Mouse (Mus musculus): ENCODE data around the gene Tnfsf18. TPM values are rescaled to one million over a fixed set of nuclear protein-coding genes. Genes with fewer than 3 reads are reported as not detected.
A peak's percentile ranks its signal among the peaks of the same experiment; 100 is the strongest.

The Tnfsf18 gene
- total RNA-seq (2021) = not detected
- long read RNA-seq, experiment 1 = 0 reads
- long read RNA-seq, experiment 2 = 0 reads

DNA sequence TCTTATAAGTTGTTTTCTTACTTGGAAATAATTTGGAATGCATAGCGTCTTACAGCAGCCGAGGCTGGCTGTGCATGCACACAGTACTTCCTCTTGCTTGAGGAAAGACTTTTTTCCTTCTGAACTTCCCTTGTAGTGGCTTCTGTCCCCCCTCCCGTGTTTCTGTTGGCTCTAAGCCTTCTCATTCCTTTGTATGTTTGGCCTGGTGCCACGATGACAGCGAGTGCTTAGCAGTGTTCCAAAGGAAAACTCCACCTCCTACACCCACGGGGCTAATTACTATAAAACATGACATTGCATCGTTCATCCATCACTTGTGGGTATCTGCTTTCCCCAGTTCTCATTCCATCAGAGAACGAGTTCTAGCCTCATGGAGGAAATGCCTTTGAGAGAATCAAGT, at the start of gene Tnfsf18:
Tnfsf18 (plus strand) TSS at position 313 of the 400 bp plus-strand sequence.
- DNase-seq (ENCODE audit: low spot score in 2 of 2) = peak in 1 of 2 experiments; percentile 26

DNA sequence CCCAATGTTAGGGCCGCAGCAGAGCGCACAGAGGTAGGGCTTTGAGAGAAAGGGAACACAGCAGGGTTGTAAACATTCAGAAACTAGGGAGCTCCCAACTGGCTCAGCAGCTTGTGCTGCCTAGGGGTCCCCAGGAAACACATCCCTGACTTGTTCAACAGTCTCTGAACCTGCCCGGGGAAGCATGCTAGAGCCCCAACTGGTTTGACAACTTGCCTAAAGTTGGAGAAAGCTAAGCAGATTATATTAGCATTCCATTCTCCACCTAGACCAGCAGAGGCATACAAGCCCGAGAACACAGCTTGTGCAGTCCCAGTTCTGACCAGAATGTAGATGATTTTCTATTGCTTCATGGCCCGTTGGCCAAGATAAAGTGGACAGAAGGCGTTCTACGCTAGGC, 49.6 kb upstream of the Tnfsf18 start:
- no peak for DNase-seq (ENCODE audit: low spot score in 2 of 2)

DNA sequence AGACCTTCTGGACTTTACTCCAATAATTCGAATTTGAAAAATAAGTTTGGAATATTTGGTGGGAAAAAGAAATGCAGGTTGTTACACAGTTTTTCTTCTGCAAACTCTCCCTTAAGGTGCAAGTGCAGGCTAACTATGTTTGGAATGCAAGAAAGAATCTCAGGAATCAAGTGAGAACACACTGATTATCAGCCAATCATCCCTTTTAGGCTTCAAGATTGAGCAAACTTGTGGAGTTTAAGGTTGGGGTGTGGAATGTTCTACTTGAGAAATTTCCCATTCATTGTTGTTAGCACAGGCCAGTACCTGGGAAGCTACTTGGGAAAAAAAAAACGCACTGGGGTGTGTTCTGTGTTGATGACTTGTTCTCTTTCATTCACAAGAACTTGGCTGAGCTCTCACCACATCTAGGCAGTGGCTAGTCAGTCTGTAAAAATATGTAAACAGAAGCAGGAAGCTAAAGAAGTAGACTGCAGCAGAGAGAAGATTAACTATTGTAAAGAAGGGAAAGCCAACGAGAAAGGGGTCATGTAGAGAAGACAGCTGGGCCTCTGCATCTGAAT, 42.7 kb upstream of the Tnfsf18 start:
- no peak for DNase-seq (ENCODE audit: low spot score in 2 of 2)

DNA sequence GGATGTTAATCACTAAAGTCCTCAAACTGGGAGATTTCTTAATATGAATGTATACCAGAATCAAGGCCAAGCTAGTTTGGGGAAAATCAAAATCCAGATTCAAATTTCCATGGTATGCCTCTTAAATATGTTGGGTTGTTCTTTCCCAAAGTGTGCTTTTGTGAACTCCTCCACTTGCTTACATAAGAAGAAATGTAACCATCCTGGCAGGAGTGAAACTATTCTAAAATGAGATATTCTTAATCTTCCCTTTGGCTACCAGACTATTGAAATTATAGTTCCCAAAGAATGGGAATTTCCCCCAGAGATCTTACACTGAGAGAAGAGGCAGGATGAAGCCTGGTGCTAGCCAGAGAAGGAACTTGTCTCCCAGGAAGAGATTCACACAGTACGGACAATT, 42.2 kb upstream of the Tnfsf18 start:
- DNase-seq (ENCODE audit: low spot score in 2 of 2) = no peak

DNA sequence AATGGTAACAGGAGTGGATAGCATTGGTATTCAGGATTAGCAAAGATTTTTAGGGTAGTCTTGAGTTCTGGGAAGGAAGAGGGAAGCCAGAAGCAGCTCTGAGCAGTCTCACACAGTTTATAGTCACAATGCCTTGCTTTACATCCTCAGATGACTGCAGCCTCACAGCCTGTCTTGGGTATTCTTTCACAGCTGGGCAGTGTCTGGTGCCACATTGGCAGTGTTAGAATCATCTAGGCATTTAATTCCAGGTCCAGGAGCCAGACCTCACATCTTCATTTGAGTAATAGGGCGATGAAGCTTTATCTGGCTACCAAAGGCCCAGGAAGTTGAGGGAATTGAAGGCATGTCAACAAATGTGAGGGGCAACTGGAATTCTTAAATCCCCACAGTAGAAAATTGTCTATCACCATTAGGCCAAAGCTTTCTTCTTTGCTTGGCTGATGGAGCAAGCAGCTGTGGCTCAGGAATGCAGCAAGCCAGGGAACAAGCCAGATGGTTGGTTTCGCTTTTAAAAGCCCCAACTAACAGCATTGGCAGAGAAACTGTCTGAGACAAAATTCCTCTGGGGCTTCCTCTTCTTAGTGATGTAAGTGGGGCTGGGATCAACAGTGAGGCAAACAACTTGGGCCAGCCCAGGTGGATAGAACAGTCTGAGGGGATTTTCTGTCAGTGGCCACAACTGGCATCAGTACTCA, 30.9 kb upstream of the Tnfsf18 start:
- peak in 1 of 2 experiments; percentile 7 for DNase-seq (ENCODE audit: low spot score in 2 of 2)

DNA sequence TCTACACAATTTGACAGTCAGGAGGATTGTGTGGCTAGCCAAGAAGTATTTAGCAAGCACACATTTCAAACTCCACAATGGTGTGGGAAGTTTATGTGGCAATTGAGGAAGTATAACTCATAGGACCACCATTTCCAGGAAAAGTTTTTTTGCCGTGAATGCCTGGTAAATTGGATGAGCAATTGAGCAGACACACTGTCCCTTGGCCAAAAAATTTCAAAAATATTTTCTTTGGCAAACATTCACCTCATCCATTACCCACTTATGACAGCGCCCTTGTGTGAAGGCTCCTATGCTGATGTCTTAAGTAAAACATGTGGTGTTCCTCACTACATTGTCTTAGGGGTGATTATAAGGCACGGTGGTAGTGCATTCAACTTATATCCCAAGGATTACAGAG, 17.2 kb upstream of the Tnfsf18 start:
- DNase-seq (ENCODE audit: low spot score in 2 of 2) = no peak

DNA sequence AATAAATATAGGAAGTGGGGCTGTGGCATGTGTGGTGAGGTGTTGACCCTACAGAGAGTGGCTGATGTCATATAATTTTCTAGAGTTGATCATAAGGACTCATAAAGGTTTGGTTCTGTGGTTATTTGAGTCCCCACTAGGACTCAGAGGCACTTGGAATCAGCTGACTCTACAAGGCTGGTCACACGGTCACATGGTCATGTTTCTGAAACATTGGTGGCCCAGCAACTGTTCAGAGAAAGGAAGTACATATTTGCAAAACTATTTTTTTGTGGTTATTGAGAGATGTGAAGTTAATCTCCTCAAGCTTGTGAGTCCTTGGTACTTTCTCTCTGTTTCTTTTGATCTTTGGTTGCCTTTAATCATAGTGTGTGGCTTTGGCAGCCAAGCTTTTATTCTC, 14.6 kb upstream of the Tnfsf18 start:
- no peak for DNase-seq (ENCODE audit: low spot score in 2 of 2)

DNA sequence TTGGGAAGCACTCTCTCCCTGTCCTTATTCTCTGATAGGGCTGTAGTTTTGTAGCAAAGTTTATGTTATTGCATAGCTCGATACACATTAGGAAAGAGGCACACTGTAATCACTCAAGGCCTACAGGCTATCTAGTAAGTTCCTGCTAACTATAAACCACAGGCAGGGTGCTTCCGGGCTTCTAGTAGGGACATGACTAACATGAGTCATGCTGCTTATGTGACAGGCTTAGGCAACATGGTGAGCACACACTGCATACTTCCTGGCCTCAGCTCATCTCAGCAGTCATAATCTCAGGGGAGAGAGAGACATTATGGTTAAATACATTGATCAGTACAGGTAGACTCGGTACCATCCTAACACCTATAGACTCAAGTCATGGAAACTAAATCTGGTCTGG, 12.2 kb upstream of the Tnfsf18 start:
- no peak for DNase-seq (ENCODE audit: low spot score in 2 of 2)

DNA sequence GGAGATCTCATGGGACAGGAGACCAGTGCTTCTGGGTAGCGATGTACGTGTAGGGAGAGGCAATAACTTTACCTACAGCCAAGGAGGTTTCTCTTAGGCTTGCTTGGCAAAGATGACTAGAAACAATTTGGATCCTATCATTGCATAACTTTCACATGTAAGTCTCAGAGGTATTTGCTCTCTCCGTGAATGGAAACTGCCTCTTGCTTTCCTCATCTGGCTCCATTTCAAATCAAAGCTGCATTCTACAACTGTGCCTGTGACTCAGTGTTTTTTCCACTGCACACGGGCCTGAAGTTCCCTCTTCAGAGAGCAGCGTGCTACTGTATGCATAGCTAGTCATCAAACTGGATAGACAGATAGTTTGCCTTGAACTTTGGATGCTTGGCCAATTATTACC, 7.4 kb upstream of the Tnfsf18 start:
- no peak for DNase-seq (ENCODE audit: low spot score in 2 of 2)

DNA sequence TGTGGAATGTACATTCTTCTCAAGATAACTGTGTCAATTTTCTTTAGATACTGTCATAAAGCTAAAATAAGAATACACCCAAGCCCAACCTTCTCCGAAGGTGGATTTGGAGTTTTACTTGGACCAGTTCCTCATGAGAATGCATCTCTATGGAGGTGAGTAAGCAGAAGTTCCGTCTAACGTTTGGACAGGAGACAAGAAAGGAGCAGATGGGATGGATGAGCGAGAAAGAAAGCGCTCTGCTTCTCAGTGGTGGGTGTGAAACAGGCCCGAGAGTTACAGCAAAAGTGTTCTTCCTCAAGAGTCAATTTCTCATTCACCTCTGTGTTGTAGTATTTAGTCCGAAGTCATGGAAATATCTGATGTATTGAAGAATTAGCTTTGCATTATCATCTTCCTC, 2.7 kb upstream of the Tnfsf18 start:
- peak; percentile 49 to 55 for DNase-seq (ENCODE audit: low spot score in 2 of 2)

DNA sequence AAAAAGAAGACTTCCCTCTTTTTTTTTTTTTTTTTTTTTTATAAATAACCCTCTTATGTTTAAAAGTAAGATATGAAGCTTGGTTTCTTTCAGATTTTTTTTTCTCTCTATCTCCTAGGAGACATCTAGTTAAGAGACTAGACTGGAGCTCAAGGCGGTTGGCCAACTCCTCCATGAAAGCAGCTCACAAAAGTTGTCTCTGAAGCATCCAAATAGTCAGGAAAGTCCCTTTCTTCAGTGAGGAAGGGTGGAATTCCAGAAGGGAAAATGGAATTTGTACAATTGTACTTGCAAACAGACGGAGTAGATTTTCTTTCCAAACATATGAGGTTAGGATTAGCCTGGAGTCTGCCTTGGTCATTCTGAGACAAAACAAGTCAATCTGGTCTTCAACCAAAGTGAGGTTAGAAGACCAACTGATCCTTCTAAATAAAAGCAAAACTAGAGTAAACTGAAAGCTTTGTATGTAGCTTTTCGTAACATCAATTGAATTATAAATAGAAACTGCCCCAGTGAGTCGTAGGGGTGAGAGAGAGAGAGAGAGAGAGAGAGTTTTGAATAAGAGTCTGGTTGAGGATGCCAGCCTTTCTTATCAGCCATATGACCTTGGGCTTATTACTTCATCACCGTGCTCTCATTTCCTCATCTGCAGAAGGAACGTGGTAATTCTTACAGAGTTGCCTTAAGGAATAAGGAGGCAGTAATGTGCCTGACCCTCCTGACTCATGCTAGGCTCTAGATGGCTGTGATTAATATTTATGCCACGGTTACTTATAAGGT, 2.6 kb downstream of the Tnfsf18 start:
- no peak for DNase-seq (ENCODE audit: low spot score in 2 of 2)

DNA sequence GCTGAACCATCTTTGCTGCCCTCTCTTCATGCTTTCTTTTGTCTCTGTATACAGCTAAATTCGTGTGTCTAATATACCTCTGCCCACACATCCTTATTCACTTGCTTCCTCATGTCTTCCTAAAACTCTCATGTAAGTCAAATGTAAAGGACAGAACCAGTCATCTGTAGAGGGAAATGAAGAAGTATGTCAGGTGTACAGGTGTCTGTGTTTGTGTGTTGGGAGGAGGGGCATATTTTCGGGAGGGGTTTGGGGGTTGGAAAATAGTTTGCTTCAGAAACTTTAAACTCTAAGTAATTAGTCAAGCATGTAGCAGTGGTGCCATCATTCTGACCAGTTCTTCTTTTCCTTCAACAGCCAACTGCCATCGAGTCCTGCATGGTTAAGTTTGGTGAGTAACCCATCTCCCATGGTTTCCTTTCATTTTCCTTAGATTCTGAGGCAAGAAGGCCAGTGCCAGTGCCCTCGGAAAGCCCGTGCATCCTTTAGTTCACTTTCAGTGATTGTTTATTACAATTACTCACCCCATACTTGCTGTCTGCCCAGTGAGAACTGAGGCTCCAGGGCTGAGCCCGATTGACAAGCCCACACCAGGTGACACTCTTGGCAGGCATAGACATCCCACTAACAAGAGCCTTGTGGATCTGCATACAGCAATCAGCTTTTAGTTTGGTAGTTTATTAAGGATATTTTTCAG, 5.8 kb downstream of the Tnfsf18 start:
- no peak for DNase-seq (ENCODE audit: low spot score in 2 of 2)

DNA sequence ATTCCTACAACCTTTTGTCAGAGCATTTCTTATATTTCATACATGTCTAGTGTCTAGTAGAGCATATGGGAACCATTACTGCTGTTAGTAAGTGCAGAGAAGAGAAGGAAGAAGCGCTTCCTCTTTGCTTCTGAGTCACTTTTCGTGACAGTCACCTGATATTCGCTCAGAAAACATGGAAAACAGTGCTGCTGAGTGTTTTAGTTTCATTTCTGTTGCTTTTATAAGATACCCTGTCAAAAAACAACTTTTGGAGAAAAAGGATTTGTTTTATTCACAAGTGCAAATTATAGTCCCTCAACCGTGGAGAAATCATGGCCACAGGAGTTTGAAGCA, 6.3 kb downstream of the Tnfsf18 start:
- DNase-seq (ENCODE audit: low spot score in 2 of 2) = no peak

DNA sequence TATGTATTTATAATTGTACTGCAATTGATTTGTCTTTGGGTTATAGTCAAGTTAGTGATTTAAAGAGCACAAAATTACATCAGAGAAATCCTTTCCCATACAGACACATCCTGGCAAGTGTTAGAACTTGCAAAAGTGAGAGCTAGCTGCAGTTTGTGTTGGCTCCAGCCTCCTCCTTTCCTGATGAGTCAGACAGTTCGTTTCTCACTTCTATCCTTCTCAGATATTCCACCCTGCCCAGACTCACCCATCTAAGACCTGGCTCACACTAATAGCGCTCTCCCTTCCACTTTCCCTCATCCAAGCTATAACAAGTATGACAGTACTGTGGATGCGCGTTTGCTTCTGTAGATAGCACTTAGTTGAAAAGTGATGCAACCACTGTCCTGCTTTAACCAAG, 11.9 kb downstream of the Tnfsf18 start:
- DNase-seq (ENCODE audit: low spot score in 2 of 2) = peak; percentile 8 to 36

DNA sequence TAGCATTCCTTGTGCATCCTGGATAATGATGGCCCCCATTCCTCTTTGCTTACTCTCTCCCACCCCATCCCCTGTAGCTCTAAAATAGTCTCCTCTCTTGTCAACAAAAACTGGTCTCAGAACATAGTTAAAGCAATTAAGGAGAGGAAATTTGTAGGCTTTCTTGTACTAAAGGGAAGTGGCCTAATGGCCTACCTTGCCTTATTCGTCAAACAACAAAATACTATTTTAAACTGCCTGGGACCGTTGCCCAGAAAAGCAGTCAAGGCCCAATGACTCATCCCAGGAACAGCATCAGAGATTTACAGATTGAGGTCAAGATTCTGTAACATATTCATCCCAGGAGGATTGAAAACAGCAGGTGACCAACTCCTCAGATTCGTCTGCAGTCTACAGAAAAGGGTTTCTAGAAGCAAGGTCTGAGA, 13.2 kb downstream of the Tnfsf18 start:
- DNase-seq (ENCODE audit: low spot score in 2 of 2) = no peak

DNA sequence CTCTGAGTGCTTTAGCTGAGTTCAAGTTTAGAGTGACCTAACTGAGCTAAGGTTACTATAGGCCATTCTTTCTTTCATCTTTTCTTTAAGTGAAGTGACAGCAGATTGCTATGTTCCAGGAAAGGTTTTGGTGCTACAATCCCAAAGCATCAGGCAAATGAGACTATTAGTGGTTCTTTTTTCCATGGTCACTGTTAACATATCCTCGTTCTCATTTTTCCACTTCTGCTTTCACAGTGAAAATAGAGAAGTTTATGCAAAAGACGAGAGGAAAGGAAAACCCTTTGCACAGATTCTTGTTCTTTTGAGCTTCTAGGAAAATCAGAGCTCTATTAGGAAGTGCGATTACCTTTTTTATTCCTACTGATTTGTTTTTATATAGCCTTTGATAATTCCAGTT, 22.9 kb downstream of the Tnfsf18 start:
- DNase-seq (ENCODE audit: low spot score in 2 of 2) = no peak

DNA sequence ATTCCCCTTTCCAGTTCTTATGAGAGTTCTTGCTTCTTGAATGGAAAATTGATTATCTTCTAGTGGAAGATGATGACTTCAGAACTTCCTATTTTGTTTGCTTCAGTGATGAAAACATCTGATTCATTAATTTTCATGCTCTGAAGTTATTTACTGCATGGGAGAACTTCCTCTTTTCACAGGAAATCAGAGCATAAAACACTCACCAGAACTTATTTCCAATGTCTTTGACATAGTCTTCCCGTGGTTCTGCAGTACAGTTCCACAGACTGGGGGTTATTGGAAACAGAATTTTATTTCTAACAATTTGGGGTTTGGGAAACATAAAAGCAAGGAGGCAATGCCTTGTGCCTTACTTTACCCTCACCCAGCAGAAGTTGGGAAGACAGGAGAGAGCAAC, 25.8 kb downstream of the Tnfsf18 start:
- DNase-seq (ENCODE audit: low spot score in 2 of 2) = no peak

DNA sequence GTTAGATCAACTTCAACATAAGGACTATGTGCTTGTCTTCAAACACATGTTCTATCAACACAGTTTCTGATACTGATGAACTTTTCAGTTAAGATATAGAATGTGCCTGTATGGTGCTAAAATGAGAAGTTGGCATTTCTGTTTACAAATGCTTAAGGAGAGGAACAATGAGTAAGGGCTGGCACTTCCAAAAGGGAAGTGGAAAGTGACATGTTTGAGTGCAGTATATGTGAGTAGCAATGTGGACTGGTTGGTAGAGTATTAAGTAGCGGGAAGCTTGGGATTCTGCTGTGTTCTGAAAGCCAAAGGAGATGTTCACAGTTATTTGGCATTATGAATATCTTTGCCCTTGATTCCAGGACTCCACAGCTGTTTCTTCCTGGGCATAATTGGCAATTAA, 33.7 kb downstream of the Tnfsf18 start:
- DNase-seq (ENCODE audit: low spot score in 2 of 2) = no peak

DNA sequence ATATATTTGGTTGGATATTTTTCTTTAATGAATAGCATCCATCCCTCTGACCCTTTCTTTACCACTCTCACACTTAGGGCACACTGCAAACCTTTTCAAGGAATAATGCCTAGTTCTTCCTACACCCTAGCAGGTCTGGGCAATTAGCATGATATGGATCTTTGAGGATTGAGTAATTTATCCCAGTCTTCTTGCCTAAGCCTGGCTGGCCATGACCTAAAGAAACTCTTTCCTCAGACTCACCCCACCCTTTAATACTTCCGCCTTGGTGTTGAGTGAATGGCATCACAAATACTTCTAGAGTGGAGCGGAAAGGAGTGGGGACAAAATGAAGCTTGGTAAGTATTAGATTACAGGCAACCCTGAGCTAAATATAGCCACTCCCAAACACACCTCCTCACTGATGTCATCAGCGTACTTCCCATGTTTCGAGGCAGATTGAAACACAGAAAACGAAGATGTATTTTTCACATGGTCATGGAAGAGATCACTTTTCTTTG, 56.2 kb downstream of the Tnfsf18 start:
- no peak for DNase-seq (ENCODE audit: low spot score in 2 of 2)

DNA sequence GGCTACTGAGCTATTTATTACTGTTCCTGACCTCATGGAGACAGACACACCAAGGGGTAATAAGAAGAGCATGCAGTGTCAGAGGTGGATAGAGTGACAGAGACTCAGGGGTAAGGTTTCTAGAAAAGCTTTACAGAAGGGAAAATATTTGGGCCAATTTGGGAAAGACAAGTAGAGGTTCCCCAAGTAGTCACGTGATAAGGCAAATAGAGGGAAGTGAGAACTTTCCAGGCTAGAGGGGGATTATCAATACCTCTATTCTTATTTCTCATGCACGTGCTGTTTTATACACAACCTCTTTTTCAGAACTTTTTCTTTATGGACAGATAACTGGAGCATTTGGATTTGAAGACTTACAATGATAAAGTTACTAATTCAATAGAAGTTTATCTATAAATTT, 57.6 kb downstream of the Tnfsf18 start:
- no peak for DNase-seq (ENCODE audit: low spot score in 2 of 2)

Measured in left cerebral cortex, adult 18-20 months (tissue).